11 mouse cellular contexts compared by ENCODE assay signal in the genomic region with DNA sequence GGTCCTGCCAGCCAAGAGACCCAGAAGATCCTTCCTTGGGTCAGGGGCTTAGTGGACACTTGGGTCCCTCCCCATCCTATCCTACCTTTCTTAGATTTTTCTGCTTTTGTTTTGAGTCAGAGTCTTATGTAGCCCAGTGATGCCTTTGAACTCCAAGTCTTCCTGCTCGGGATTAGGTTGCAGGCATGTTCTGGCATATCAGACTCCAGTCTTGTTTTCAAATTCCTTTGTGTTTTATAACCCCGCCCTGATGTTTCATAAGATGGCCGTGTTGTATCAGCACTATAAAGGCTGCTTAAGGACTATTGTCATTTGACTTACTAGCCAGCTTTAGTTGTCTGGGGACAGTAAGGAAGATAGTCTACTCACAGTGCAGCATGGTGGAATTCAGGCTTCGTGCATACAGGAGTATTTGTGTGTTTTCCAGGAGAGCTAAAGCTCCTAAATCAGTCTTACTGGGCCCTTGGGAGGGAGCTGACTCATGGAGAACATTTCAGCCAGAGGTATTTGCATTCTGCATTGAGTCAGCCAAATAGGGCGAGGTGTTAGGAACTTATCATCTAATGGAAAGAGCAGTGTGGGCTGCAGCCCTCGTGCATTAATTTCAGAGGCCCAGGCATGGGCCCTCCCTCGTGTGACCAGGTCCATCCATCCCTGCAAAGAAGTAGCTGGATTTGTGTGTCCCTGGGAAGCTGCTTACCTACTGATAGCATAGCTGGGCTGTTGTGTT. TPM values are rescaled to one million over a fixed set of nuclear protein-coding genes. Genes with fewer than 3 reads are reported as not detected.
DNase-seq lines count a peak whose midpoint lies in the region; TF ChIP-seq lines count a peak whose summit lies in the region.
"Had no signal": no experiment of that assay in that cellular context is flagged by ENCODE, and none has a peak within 500 bp of the region (broad histone marks: within the 10 kb centered on the region; RNA-seq: fewer than 3 reads in every experiment).

No protein-coding gene starts in this region.

- H3K27ac ChIP-seq in gastrocnemius, adult 2 months: peak overlapping the region; percentile 74
- H3K27ac ChIP-seq: layer of hippocampus, adult 2 months had no signal

- no peak for TF ChIP-seq CTCF in gastrocnemius, adult 2 months (IDR thresholded peaks at IDR 0.05)

- no peak overlapping the region for H3K4me3 ChIP-seq in gastrocnemius, adult 2 months
- H3K4me3 ChIP-seq: layer of hippocampus, adult 2 months had no signal

- intact Hi-C loops in gastrocnemius, adult 2 months (cut with DNase I): no loop called here

- peak; percentile 51 for DNase-seq in gastrocnemius, adult 2 months
- DNase-seq in gastrocnemius, postnatal 10 days: no peak
- DNase-seq in lung, postnatal 36 days: peak; percentile 35
- no peak for DNase-seq in lung, postnatal 14 days
- DNase-seq in brain, adult 2 months (ENCODE audit: low read depth, low spot score): peak; percentile 73
- DNase-seq in skeletal muscle tissue, adult 2 months (ENCODE audit: low read depth, low spot score): peak; percentile 64
- DNase-seq in spleen, postnatal 4 days (ENCODE audit: low spot score in 2 of 2): no peak
- DNase-seq in layer of hippocampus, postnatal 10 days (ENCODE audit: low spot score in 2 of 2): no peak
- DNase-seq: adrenal gland, postnatal 25 days; cerebellum, adult 18-20 months had no signal

RNA-seq across cellular contexts. Expression of a gene that starts 13.6 kb away (rescaled TPM):
- 10 to 100 TPM; 33.5 to 50.2 TPM for total RNA-seq in gastrocnemius, adult 2 months (2021)
- 100 to 1,000 TPM in 1 of 2 experiments, 10 to 100 TPM in 1; 92.5 to 112 TPM for total RNA-seq in gastrocnemius, postnatal 10 days (2021)
- 1 to 10 TPM; 7.2 to 7.4 TPM for total RNA-seq in layer of hippocampus, postnatal 10 days (2021)

RNA-seq across cellular contexts. Expression of a gene that starts 24.1 kb away (rescaled TPM):
- 10 to 100 TPM; 18.3 to 21.3 TPM for total RNA-seq in gastrocnemius, adult 2 months (2021)
- 10 to 100 TPM; 18.7 to 24.0 TPM for total RNA-seq in gastrocnemius, postnatal 10 days (2021)
- total RNA-seq in layer of hippocampus, postnatal 10 days (2021): 10 to 100 TPM; 37.9 to 49.7 TPM

RNA-seq across cellular contexts. Expression of a gene that starts 24.1 kb away (rescaled TPM):
- 10 to 100 TPM; 53.2 to 55.8 TPM for total RNA-seq in gastrocnemius, adult 2 months (2021)
- total RNA-seq in gastrocnemius, postnatal 10 days (2021): 10 to 100 TPM; 43.3 to 46.9 TPM
- 10 to 100 TPM; 72.4 to 72.7 TPM for total RNA-seq in layer of hippocampus, postnatal 10 days (2021)

Comparison
In these comparisons a context has a peak if more than half of its experiments do, and no peak if none do; other contexts are left out.
1. DNase-seq: peak in gastrocnemius, adult 2 months (single experiment), lung, postnatal 36 days (single experiment), brain, adult 2 months (single experiment) and skeletal muscle tissue, adult 2 months (single experiment); none in gastrocnemius, postnatal 10 days (single experiment), lung, postnatal 14 days (single experiment), spleen, postnatal 4 days (0 of 2) and layer of hippocampus, postnatal 10 days (0 of 2).
2. RNA of a gene that starts 13.6 kb away (total RNA-seq): 92.5 to 112 TPM in gastrocnemius, postnatal 10 days and 33.5 to 50.2 TPM in gastrocnemius, adult 2 months; 7.2 to 7.4 TPM in layer of hippocampus, postnatal 10 days; every median in the first group is over 4 times any median in the second.